Mouse (Mus musculus) hindbrain, embryonic 12.5 days (tissue): ENCODE measurements around the gene Dapk3. TPM values are rescaled to one million over a fixed set of nuclear protein-coding genes. Genes with fewer than 3 reads are reported as not detected.

Source experiments
- ATAC-seq: fragments of 200-750 bp; cut with Nextera tagmentation; 2 replicates; pipeline ENCODE4 v1.8.0; 2017; ENCODE audit warnings: moderate TSS enrichment; ENCODE audit not compliant: low FRiP score
- H3K27ac ChIP-seq: fragments of 300-500 bp; sonication (generic); 2 replicates; pipeline ENCODE4 v1.5.1; 2016; ENCODE audit warnings: mild to moderate bottlenecking
- H3K27me3 ChIP-seq: fragments of 300-500 bp; sonication (generic); 2 replicates; pipeline ENCODE4 v1.6.1; 2016; ENCODE audit warnings: mild to moderate bottlenecking
- H3K36me3 ChIP-seq: fragments of 300-500 bp; sonication (generic); 2 replicates; pipeline ENCODE4 v1.6.1; 2016; ENCODE audit warnings: mild to moderate bottlenecking
- H3K4me1 ChIP-seq: fragments of 300-500 bp; sonication (generic); 2 replicates; pipeline ENCODE4 v1.6.1; 2016
- H3K4me2 ChIP-seq: fragments of 300-500 bp; sonication (generic); replicated peaks from 2 replicates; pipeline ENCODE4 v1.6.1; 2016; ENCODE audit warnings: mild to moderate bottlenecking
- H3K4me3 ChIP-seq: fragments of 300-500 bp; sonication (generic); 2 replicates; pipeline ENCODE4 v1.5.1; 2016; ENCODE audit warnings: mild to moderate bottlenecking
- H3K9ac ChIP-seq: fragments of 300-500 bp; sonication (generic); 2 replicates; pipeline ENCODE4 v1.6.1; 2016; ENCODE audit warnings: mild to moderate bottlenecking, moderate library complexity
- H3K9me3 ChIP-seq: fragments of 300-500 bp; sonication (generic); replicated peaks from 2 replicates; pipeline ENCODE4 v1.6.1; 2016; ENCODE audit warnings: mild to moderate bottlenecking
- WGBS: fragments of 180-500 bp; shearing (Covaris S2); methylation state at CpG from one replicate; pipeline ENCODE4 v1.1.7; 2016; 5-methylcytosine and 5-hydroxymethylcytosine counted together
- polyA plus RNA-seq: library from polyadenylated mRNA; unstranded; fragments of >200 nt; fragmentation: Nextera tagmentation; extraction: Ambion mirVana; gene quantifications from 2 replicates; pipeline ENCODE4 v1.2.1, GENCODE M21; 2016

Gene Dapk3
- 86.4 and 94.5 TPM in 2 replicates for polyA plus RNA-seq

GRCm38 (mm10) chr10:81182336-81183333 is at the start of gene Dapk3:
TSS of gene Dapk3 (plus strand) at chr10:81183005.
- Histone ChIP-seq H3K4me1 (peaks cover 36% of the 10 kb centered on the region), H3K27ac (peak within 1 kb of the TSS; percentile 86), H3K36me3 (peaks cover 71% of the 10 kb centered on the region), H3K4me3 (peak within 1 kb of the TSS; percentile 61), H3K27me3 (no peaks in the 10 kb centered on the region), H3K9ac (peak within 1 kb of the TSS; percentile 66), H3K4me2 (peak within 1 kb of the TSS; percentile 64), H3K9me3 (no peaks in the 10 kb centered on the region)
- WGBS: 4% methylated on average over 53 of the region's 53 CpGs
- ATAC-seq: peak; percentile 97

- peaks cover 33% of the 10 kb centered on the region for H3K4me1 ChIP-seq
- WGBS: 1% methylated on average over 16 of the region's 16 CpGs
- H3K4me2 ChIP-seq: no peak overlapping the region
- no peak overlapping the region for H3K27ac ChIP-seq
- ATAC-seq: no peak
- no peak overlapping the region for H3K4me3 ChIP-seq
- H3K36me3 ChIP-seq: no peaks in the 10 kb centered on the region
- H3K9ac ChIP-seq: no peak overlapping the region
- H3K9me3 ChIP-seq: no peaks in the 10 kb centered on the region
- peaks cover 58% of the 10 kb centered on the region for H3K27me3 ChIP-seq
These were observed 48.6 kb upstream of the Dapk3 start for GRCm38 (mm10) chr10:81134181-81134587.

- Histone ChIP-seq H3K4me1 (peaks cover 35% of the 10 kb centered on the region), H3K27ac (peak within 1 kb of the TSS; percentile 97), H3K36me3 (no peaks in the 10 kb centered on the region), H3K9me3 (no peaks in the 10 kb centered on the region), H3K4me2 (peak within 1 kb of the TSS; percentile 100), H3K27me3 (peaks cover 48% of the 10 kb centered on the region), H3K4me3 (peak within 1 kb of the TSS; percentile 85), H3K9ac (peak within 1 kb of the TSS; percentile 92)
- 2% methylated on average over 40 of the region's 41 CpGs for WGBS
- ATAC-seq: no peak
These were observed 47.7 kb upstream of the Dapk3 start, which contains the start of gene Zbtb7a for GRCm38 (mm10) chr10:81134966-81135681. TSS of gene Zbtb7a (plus strand) at chr10:81135220.

GRCm38 (mm10) chr10:81135831-81136705 is 46.7 kb upstream of the Dapk3 start:
- H3K4me3 ChIP-seq: peak overlapping the region; percentile 85
- peak; percentile 18; the same call in 1 of the 2 replicates for ATAC-seq
- no peaks in the 10 kb centered on the region for H3K9me3 ChIP-seq
- peak overlapping the region; percentile 100 for H3K4me2 ChIP-seq
- peaks cover 39% of the 10 kb centered on the region for H3K27me3 ChIP-seq
- H3K9ac ChIP-seq: peak overlapping the region; percentile 92
- no peaks in the 10 kb centered on the region for H3K36me3 ChIP-seq
- H3K27ac ChIP-seq: peak overlapping the region; percentile 97
- H3K4me1 ChIP-seq: peaks cover 45% of the 10 kb centered on the region
- WGBS: under 1% methylated on average over 75 of the region's 86 CpGs

GRCm38 (mm10) chr10:81136706-81137231 is 46.0 kb upstream of the Dapk3 start:
- Histone ChIP-seq H3K9me3 (no peaks in the 10 kb centered on the region), H3K27ac (peak overlapping the region; percentile 97), H3K9ac (peak overlapping the region; percentile 92), H3K4me1 (peaks cover 52% of the 10 kb centered on the region), H3K4me2 (peak overlapping the region; percentile 100), H3K4me3 (peak overlapping the region; percentile 85), H3K27me3 (peaks cover 39% of the 10 kb centered on the region), H3K36me3 (no peaks in the 10 kb centered on the region)
- peak; percentile 63 for ATAC-seq
- WGBS: under 1% methylated on average over 48 of the region's 50 CpGs

GRCm38 (mm10) chr10:81137252-81138130 is 45.3 kb upstream of the Dapk3 start:
- no peaks in the 10 kb centered on the region for H3K36me3 ChIP-seq
- peak; percentile 92 for ATAC-seq
- H3K9me3 ChIP-seq: no peaks in the 10 kb centered on the region
- WGBS: under 1% methylated on average over 51 of the region's 89 CpGs
- H3K4me3 ChIP-seq: peak overlapping the region; percentile 85
- H3K4me1 ChIP-seq: peaks cover 59% of the 10 kb centered on the region
- H3K27me3 ChIP-seq: peaks cover 34% of the 10 kb centered on the region
- peak overlapping the region; percentile 97 for H3K27ac ChIP-seq
- H3K9ac ChIP-seq: peak overlapping the region; percentile 90
- H3K4me2 ChIP-seq: peak overlapping the region; percentile 100

GRCm38 (mm10) chr10:81138131-81138782 is 44.5 kb upstream of the Dapk3 start:
- Histone ChIP-seq H3K27me3 (peaks cover 28% of the 10 kb centered on the region), H3K27ac (peak overlapping the region; percentile 89), H3K4me3 (peak overlapping the region; percentile 85), H3K9me3 (no peaks in the 10 kb centered on the region), H3K36me3 (peaks cover 1% of the 10 kb centered on the region; the same call in 1 of the 2 replicates), H3K4me2 (peak overlapping the region; percentile 100), H3K4me1 (peaks cover 66% of the 10 kb centered on the region), H3K9ac (peak overlapping the region; percentile 90)
- WGBS: under 1% methylated on average over 24 of the region's 24 CpGs
- no peak; the same call in 1 of the 2 replicates for ATAC-seq

- whole genome bisulfite sequencing: 58% methylated on average over 11 of the region's 11 CpGs
These were observed 43.8 kb upstream of the Dapk3 start for GRCm38 (mm10) chr10:81138821-81139528.

GRCm38 (mm10) chr10:81139529-81139846 is 43.3 kb upstream of the Dapk3 start:
- Histone ChIP-seq H3K4me3 (peak overlapping the region; percentile 3; the same call in 1 of the 2 replicates), H3K9me3 (no peaks in the 10 kb centered on the region), H3K4me1 (peaks cover 66% of the 10 kb centered on the region), H3K27ac (no peak overlapping the region), H3K36me3 (peaks cover 14% of the 10 kb centered on the region), H3K9ac (peak overlapping the region; percentile 23; the same call in 1 of the 2 replicates), H3K27me3 (peaks cover 17% of the 10 kb centered on the region), H3K4me2 (peak overlapping the region; percentile 100)
- no peak for ATAC-seq
- WGBS: 77% methylated on average over 4 of the region's 4 CpGs

More at GRCm38 (mm10) chr10:81138821-81139528, 43.8 kb upstream of the Dapk3 start:
- H3K4me3 ChIP-seq: peak overlapping the region; percentile 85
- peaks cover 66% of the 10 kb centered on the region for H3K4me1 ChIP-seq
- H3K4me2 ChIP-seq: peak overlapping the region; percentile 100
- H3K9ac ChIP-seq: peak overlapping the region; percentile 90
- H3K27ac ChIP-seq: peak overlapping the region; percentile 89; the same call in 1 of the 2 replicates
- no peaks in the 10 kb centered on the region for H3K9me3 ChIP-seq
- ATAC-seq: no peak
- peaks cover 8% of the 10 kb centered on the region for H3K36me3 ChIP-seq
- peaks cover 22% of the 10 kb centered on the region for H3K27me3 ChIP-seq
